Mouse (Mus musculus): ENCODE measurements around the gene Hap1.
A peak's percentile ranks its signal among the peaks of the same experiment; 100 is the strongest.

Gene Hap1

GRCm38 (mm10) chr11:100355972-100356818 is at the start of gene Hap1:
Gene Hap1 (minus strand): TSS chr11:100356128.
- peak; percentile 34 to 74 for DNase-seq (ENCODE audit: low spot score in 2 of 2)

- no peak for DNase-seq (ENCODE audit: low spot score in 2 of 2)
Observed at GRCm38 (mm10) chr11:100404456-100405074, 48.6 kb upstream of the Hap1 start.

- DNase-seq (ENCODE audit: low spot score in 2 of 2): no peak
Observed at GRCm38 (mm10) chr11:100403445-100404134, 47.7 kb upstream of the Hap1 start.

- DNase-seq (ENCODE audit: low spot score in 2 of 2): no peak
Observed at GRCm38 (mm10) chr11:100402682-100403081, 46.8 kb upstream of the Hap1 start.

- no peak for DNase-seq (ENCODE audit: low spot score in 2 of 2)
Observed at GRCm38 (mm10) chr11:100402240-100402639, 46.3 kb upstream of the Hap1 start.

- no peak for DNase-seq (ENCODE audit: low spot score in 2 of 2)
Observed at GRCm38 (mm10) chr11:100400842-100401241, 44.9 kb upstream of the Hap1 start.

- no peak for DNase-seq (ENCODE audit: low spot score in 2 of 2)
Observed at GRCm38 (mm10) chr11:100399727-100400538, 44.0 kb upstream of the Hap1 start.

GRCm38 (mm10) chr11:100399320-100399719 is 43.4 kb upstream of the Hap1 start:
- no peak for DNase-seq (ENCODE audit: low spot score in 2 of 2)

- DNase-seq (ENCODE audit: low spot score in 2 of 2): no peak
Observed at GRCm38 (mm10) chr11:100398517-100398916, 42.6 kb upstream of the Hap1 start.

- peak; percentile 94 to 95 for DNase-seq (ENCODE audit: low spot score in 2 of 2)
Observed at GRCm38 (mm10) chr11:100397600-100398389, 41.9 kb upstream of the Hap1 start, which contains the start of gene Jup. Gene Jup (minus strand): TSS chr11:100397763.

GRCm38 (mm10) chr11:100396886-100397599 is 41.1 kb upstream of the Hap1 start:
- peak in 1 of 2 experiments; percentile 82 for DNase-seq (ENCODE audit: low spot score in 2 of 2)

GRCm38 (mm10) chr11:100395861-100396631 is 40.1 kb upstream of the Hap1 start:
- DNase-seq (ENCODE audit: low spot score in 2 of 2): no peak

GRCm38 (mm10) chr11:100395200-100395599 is 39.3 kb upstream of the Hap1 start:
- no peak for DNase-seq (ENCODE audit: low spot score in 2 of 2)

GRCm38 (mm10) chr11:100394353-100395074 is 38.6 kb upstream of the Hap1 start:
- no peak for DNase-seq (ENCODE audit: low spot score in 2 of 2)

GRCm38 (mm10) chr11:100393733-100394132 is 37.8 kb upstream of the Hap1 start:
- no peak for DNase-seq (ENCODE audit: low spot score in 2 of 2)

GRCm38 (mm10) chr11:100392958-100393357 is 37.0 kb upstream of the Hap1 start:
- no peak for DNase-seq (ENCODE audit: low spot score in 2 of 2)

GRCm38 (mm10) chr11:100391884-100392345 is 36.0 kb upstream of the Hap1 start:
- DNase-seq (ENCODE audit: low spot score in 2 of 2): no peak

- no peak for DNase-seq (ENCODE audit: low spot score in 2 of 2)
Observed at GRCm38 (mm10) chr11:100391081-100391883, 35.4 kb upstream of the Hap1 start.
